Mouse (Mus musculus) E14TG2a.4 (cell line): ENCODE measurements at regions not wholly inside any gene's neighbourhood (a gene's known extent, or its start where the extent isn't known, plus 50 kb on each side); places are given as distances from the start of the nearest gene placed in this dataset.
A peak's percentile ranks its signal among the peaks of the same experiment; 100 is the strongest.

Experiments used
- H3K27me3 ChIP-seq: 2 replicates; pipeline ENCODE4 v1.6.1; 2014; ENCODE audit warnings: low read length, control low read depth; ENCODE audit not compliant: insufficient read depth
- H3K36me3 ChIP-seq: 2 replicates; pipeline ENCODE4 v1.6.1; 2014; ENCODE audit warnings: low read length, control low read depth; ENCODE audit not compliant: insufficient read depth
- H3K4me1 ChIP-seq: replicated peaks from 2 replicates; pipeline ENCODE4 v1.6.1; 2014; ENCODE audit warnings: low read depth, low read length, control low read depth
- H3K4me3 ChIP-seq: replicated peaks from 2 replicates; pipeline ENCODE4 v1.5.1; 2014; ENCODE audit warnings: mild to moderate bottlenecking, low read length
- H3K9me3 ChIP-seq: 2 replicates; pipeline ENCODE4 v1.6.1; 2014; ENCODE audit warnings: low read length, control low read depth
- CTCF ChIP-seq: conservative IDR thresholded peaks from 2 replicates; pipeline ENCODE4 v1.5.1; 2014; ENCODE audit warnings: low read length
- NANOG ChIP-seq: IDR thresholded peaks from 2 replicates; pipeline ENCODE4 v1.6.1; 2014; ENCODE audit warnings: borderline replicate concordance, low read length, mixed read lengths
- POU5F1 ChIP-seq: IDR thresholded peaks from 2 replicates; pipeline ENCODE4 v1.6.1; 2014; ENCODE audit warnings: low read length, borderline replicate concordance

- Histone ChIP-seq H3K4me3 (no peak overlapping the region), H3K9me3 (no peaks in the 10 kb centered on the region), H3K36me3 (no peaks in the 10 kb centered on the region), H3K4me1 (peaks cover 6% of the 10 kb centered on the region; the same call in 1 of the 2 replicates), H3K27me3 (no peaks in the 10 kb centered on the region)
- TF ChIP-seq POU5F1 = no peak
- TF ChIP-seq CTCF = no peak
- TF ChIP-seq NANOG = no peak
Observed at GRCm38 (mm10) chr12:12746852-12747454, 194.8 kb downstream of the Mycn start.

GRCm38 (mm10) chr12:12744492-12744891, 197.2 kb downstream of the Mycn start:
- TF ChIP-seq CTCF = no peak
- no peak for TF ChIP-seq POU5F1
- no peak for TF ChIP-seq NANOG
- no peak overlapping the region for H3K4me3 ChIP-seq
- peaks cover 12% of the 10 kb centered on the region for H3K4me1 ChIP-seq
- no peaks in the 10 kb centered on the region for H3K36me3 ChIP-seq
- H3K9me3 ChIP-seq = no peaks in the 10 kb centered on the region
- no peaks in the 10 kb centered on the region for H3K27me3 ChIP-seq

- peaks cover 17% of the 10 kb centered on the region for H3K4me1 ChIP-seq
Observed at GRCm38 (mm10) chr12:12738631-12739331, 202.9 kb downstream of the Mycn start.

GRCm38 (mm10) chr12:12725797-12726196, 215.9 kb downstream of the Mycn start:
- H3K27me3 ChIP-seq = peaks cover 9% of the 10 kb centered on the region; the same call in 1 of the 2 replicates
- no peaks in the 10 kb centered on the region for H3K36me3 ChIP-seq
- TF ChIP-seq NANOG = no peak
- no peak for TF ChIP-seq CTCF
- no peaks in the 10 kb centered on the region for H3K9me3 ChIP-seq
- peak overlapping the region; percentile 39; the same call in 1 of the 2 replicates for H3K4me3 ChIP-seq
- peaks cover 45% of the 10 kb centered on the region for H3K4me1 ChIP-seq

More at GRCm38 (mm10) chr12:12738631-12739331, 202.9 kb downstream of the Mycn start:
- Histone ChIP-seq H3K36me3 (no peaks in the 10 kb centered on the region), H3K9me3 (no peaks in the 10 kb centered on the region), H3K4me3 (no peak overlapping the region), H3K27me3 (no peaks in the 10 kb centered on the region)
- TF ChIP-seq NANOG (no peak), POU5F1 (no peak), CTCF (no peak)

GRCm38 (mm10) chr12:12725075-12725474, 216.6 kb downstream of the Mycn start:
- TF ChIP-seq CTCF = no peak
- TF ChIP-seq POU5F1 = no peak
- TF ChIP-seq NANOG = no peak
- Histone ChIP-seq H3K4me3 (peak overlapping the region; percentile 39), H3K36me3 (no peaks in the 10 kb centered on the region)

GRCm38 (mm10) chr12:12723724-12724487, 217.8 kb downstream of the Mycn start:
- Histone ChIP-seq H3K36me3 (no peaks in the 10 kb centered on the region), H3K27me3 (peaks cover 11% of the 10 kb centered on the region; the same call in 1 of the 2 replicates)

More at GRCm38 (mm10) chr12:12725075-12725474, 216.6 kb downstream of the Mycn start:
- H3K27me3 ChIP-seq = peaks cover 11% of the 10 kb centered on the region; the same call in 1 of the 2 replicates
- peaks cover 40% of the 10 kb centered on the region for H3K4me1 ChIP-seq
- H3K9me3 ChIP-seq = no peaks in the 10 kb centered on the region

GRCm38 (mm10) chr12:12722982-12723661, 218.6 kb downstream of the Mycn start:
- Histone ChIP-seq H3K27me3 (peaks cover 11% of the 10 kb centered on the region; the same call in 1 of the 2 replicates), H3K36me3 (no peaks in the 10 kb centered on the region), H3K9me3 (no peaks in the 10 kb centered on the region), H3K4me3 (peak overlapping the region; percentile 46), H3K4me1 (peaks cover 37% of the 10 kb centered on the region)
- TF ChIP-seq CTCF (no peak), POU5F1 (no peak)

More at GRCm38 (mm10) chr12:12723724-12724487, 217.8 kb downstream of the Mycn start:
- Histone ChIP-seq H3K9me3 (no peaks in the 10 kb centered on the region), H3K4me3 (peak overlapping the region; percentile 46), H3K4me1 (peaks cover 37% of the 10 kb centered on the region)
- TF ChIP-seq POU5F1 = no peak
- no peak for TF ChIP-seq CTCF
- TF ChIP-seq NANOG = no peak
